Mouse (Mus musculus) MEL (cell line): ENCODE measurements at regions not wholly inside any gene's neighbourhood (a gene's known extent, or its start where the extent isn't known, plus 50 kb on each side); places are given as distances from the start of the nearest gene placed in this dataset.

Source experiments
- DNase-seq: peaks from one replicate; pipeline ENCODE4 v3.0.0; 2011; ENCODE audit warnings: low read depth, low spot score
- H3K27ac ChIP-seq: 2 replicates; pipeline ENCODE4 v1.5.1; 2012; ENCODE audit warnings: low read depth, mild to moderate bottlenecking, control low read depth, low read length, moderate library complexity; ENCODE audit not compliant: control insufficient read depth
- H3K27me3 ChIP-seq, 2 experiments: fragments of 150-350 bp in 1 of 2; sonication (generic) in 1 of 2; 2 replicates each; pipeline ENCODE4 v1.6.1; 2012; ENCODE audit warnings: low read length in 2 of 2, mild to moderate bottlenecking in 2 of 2, improper control_type of control experiment in 1 of 2, moderate library complexity in 1 of 2; ENCODE audit not compliant: insufficient read depth in 2 of 2, control insufficient read depth in 1 of 2
- H3K36me3 ChIP-seq, 2 experiments: 2 replicates each; pipeline ENCODE4 v1.6.1; 2012 to 2014; ENCODE audit warnings: low read length in 2 of 2, improper control_type of control experiment in 1 of 2, inconsistent platforms in 1 of 2, mild to moderate bottlenecking in 1 of 2; ENCODE audit not compliant: insufficient read depth in 2 of 2, control insufficient read depth in 1 of 2
- H3K4me1 ChIP-seq, 2 experiments: fragments of 150-350 bp in 1 of 2; sonication (generic) in 1 of 2; 2 replicates each; pipeline ENCODE4 v1.6.1; 2012; ENCODE audit warnings: low read length in 2 of 2, improper control_type of control experiment in 1 of 2, mild to moderate bottlenecking in 1 of 2; ENCODE audit not compliant: insufficient read depth in 2 of 2, control insufficient read depth in 1 of 2
- H3K4me3 ChIP-seq, 2 experiments: fragments of 150-350 bp in 1 of 2; sonication (generic) in 1 of 2; 2 replicates each; pipeline ENCODE4 v1.5.1; 2012; ENCODE audit warnings: low read depth in 2 of 2, low read length in 2 of 2, mild to moderate bottlenecking in 2 of 2, moderate library complexity in 2 of 2, control low read depth in 1 of 2, improper control_type of control experiment in 1 of 2; ENCODE audit not compliant: control insufficient read depth in 1 of 2, insufficient read depth in 1 of 2
- H3K79me2 ChIP-seq: 2 replicates; pipeline ENCODE4 v1.6.1; 2012; ENCODE audit warnings: mild to moderate bottlenecking, low read length, moderate library complexity; ENCODE audit not compliant: control insufficient read depth, poor library complexity, insufficient read depth
- H3K9ac ChIP-seq: 2 replicates; pipeline ENCODE4 v1.6.1; 2012; ENCODE audit warnings: low read depth, mild to moderate bottlenecking, control low read depth, low read length, moderate library complexity; ENCODE audit not compliant: control insufficient read depth, poor library complexity, severe bottlenecking
- H3K9me3 ChIP-seq: fragments of 150-350 bp; sonication (generic); replicated peaks from 2 replicates; pipeline ENCODE4 v1.6.1; 2012; ENCODE audit warnings: mild to moderate bottlenecking, low read length, improper control_type of control experiment, moderate library complexity; ENCODE audit not compliant: insufficient read depth
- BHLHE40 ChIP-seq: IDR thresholded peaks from 2 replicates; pipeline ENCODE4 v1.6.1; 2012; ENCODE audit warnings: low read depth, mild to moderate bottlenecking, inconsistent platforms, low read length, improper control_type of control experiment, borderline replicate concordance
- CHD1 ChIP-seq: IDR thresholded peaks from 2 replicates; pipeline ENCODE4 v1.6.1; 2012; ENCODE audit warnings: low read depth, mild to moderate bottlenecking, inconsistent platforms, low read length, improper control_type of control experiment
- CHD2 ChIP-seq: IDR thresholded peaks from 2 replicates; pipeline ENCODE4 v1.6.1; 2011; ENCODE audit warnings: low read length, improper control_type of control experiment
- CTCF ChIP-seq, 3 experiments: IDR thresholded peaks in 2 of 3; conservative IDR thresholded peaks in 1 of 3; 2 replicates each; pipeline ENCODE4 v1.5.1; 2011 to 2012; ENCODE audit warnings: low read length in 3 of 3, low read depth in 2 of 3, mild to moderate bottlenecking in 2 of 3, improper control_type of control experiment in 1 of 3, inconsistent platforms in 1 of 3, mixed read lengths in 1 of 3, moderate library complexity in 1 of 3; ENCODE audit not compliant: control insufficient read depth in 1 of 3, insufficient read depth in 1 of 3, poor library complexity in 1 of 3, severe bottlenecking in 1 of 3
- ELF1 ChIP-seq: IDR thresholded peaks from 2 replicates; pipeline ENCODE4 v1.6.1; 2014; ENCODE audit warnings: low read depth, mild to moderate bottlenecking, inconsistent platforms, low read length, improper control_type of control experiment, moderate library complexity
- EP300 ChIP-seq, 2 experiments: IDR thresholded peaks; 2 replicates each; pipeline ENCODE4 v1.6.1; 2011; ENCODE audit warnings: improper control_type of control experiment in 2 of 2, low read length in 2 of 2, low read depth in 1 of 2, mild to moderate bottlenecking in 1 of 2
- ETS1 ChIP-seq: IDR thresholded peaks from 2 replicates; pipeline ENCODE4 v1.6.1; 2012; ENCODE audit warnings: low read depth, mild to moderate bottlenecking, inconsistent platforms, low read length, improper control_type of control experiment, moderate library complexity
- GABPA ChIP-seq: IDR thresholded peaks from 2 replicates; pipeline ENCODE4 v1.6.1; 2012; ENCODE audit warnings: low read depth, mild to moderate bottlenecking, inconsistent platforms, low read length, improper control_type of control experiment, moderate library complexity
- GATA1 ChIP-seq: IDR thresholded peaks from 2 replicates; pipeline ENCODE4 v1.6.1; 2011; ENCODE audit warnings: low read depth, low read length, improper control_type of control experiment
- JUND ChIP-seq: IDR thresholded peaks from 2 replicates; pipeline ENCODE4 v1.6.1; 2011; ENCODE audit warnings: low read depth, mild to moderate bottlenecking, improper control_type of control experiment, low read length
- KAT2A ChIP-seq: conservative IDR thresholded peaks from 2 replicates; pipeline ENCODE4 v1.6.1; 2012; ENCODE audit warnings: low read depth, low read length, improper control_type of control experiment, inconsistent platforms
- MAFK ChIP-seq: IDR thresholded peaks from 2 replicates; pipeline ENCODE4 v1.6.1; 2011; ENCODE audit warnings: low read depth, mild to moderate bottlenecking, low read length, improper control_type of control experiment, borderline replicate concordance
- MAX ChIP-seq: IDR thresholded peaks from 2 replicates; pipeline ENCODE4 v1.6.1; 2011; ENCODE audit warnings: low read length, improper control_type of control experiment
- MAZ ChIP-seq: IDR thresholded peaks from 2 replicates; pipeline ENCODE4 v1.6.1; 2012; ENCODE audit warnings: low read depth, mild to moderate bottlenecking, inconsistent platforms, low read length, improper control_type of control experiment
- MEF2A ChIP-seq: IDR thresholded peaks from 2 replicates; pipeline ENCODE4 v1.6.1; 2014; ENCODE audit warnings: low read depth, mild to moderate bottlenecking, inconsistent platforms, low read length, improper control_type of control experiment; ENCODE audit not compliant: poor library complexity, insufficient replicate concordance, severe bottlenecking; ENCODE audit errors: extremely low read depth
- MXI1 ChIP-seq: IDR thresholded peaks from 2 replicates; pipeline ENCODE4 v1.6.1; 2011; ENCODE audit warnings: mild to moderate bottlenecking, low read depth, low read length, improper control_type of control experiment
- MYC ChIP-seq: IDR thresholded peaks from 2 replicates; pipeline ENCODE4 v1.6.1; 2011; ENCODE audit warnings: low read depth, mild to moderate bottlenecking, low read length, improper control_type of control experiment, moderate library complexity
- NELFE ChIP-seq: IDR thresholded peaks from 2 replicates; pipeline ENCODE4 v1.6.1; 2011; ENCODE audit warnings: low read depth, low read length, improper control_type of control experiment
- NRF1 ChIP-seq: IDR thresholded peaks from 2 replicates; pipeline ENCODE4 v1.6.1; 2014; ENCODE audit warnings: low read depth, mild to moderate bottlenecking, inconsistent platforms, low read length, improper control_type of control experiment, moderate library complexity; ENCODE audit not compliant: poor library complexity, insufficient read depth, severe bottlenecking
- POLR2A ChIP-seq, 2 experiments: IDR thresholded peaks; 2 replicates each; pipeline ENCODE4 v1.6.1; 2011 to 2012; ENCODE audit warnings: low read length in 2 of 2, mild to moderate bottlenecking in 2 of 2, control low read depth in 1 of 2, improper control_type of control experiment in 1 of 2, low read depth in 1 of 2, moderate library complexity in 1 of 2; ENCODE audit not compliant: control insufficient read depth in 1 of 2, insufficient read depth in 1 of 2, poor library complexity in 1 of 2
- POLR2AphosphoS2 ChIP-seq: IDR thresholded peaks from 2 replicates; pipeline ENCODE4 v1.6.1; 2011; ENCODE audit warnings: low read length, improper control_type of control experiment
- POLR2AphosphoS5 ChIP-seq: IDR thresholded peaks from 2 replicates; pipeline ENCODE4 v1.6.1; 2012; ENCODE audit warnings: low read depth, borderline replicate concordance, mild to moderate bottlenecking, inconsistent platforms, low read length, moderate library complexity, mixed read lengths
- RAD21 ChIP-seq: IDR thresholded peaks from 2 replicates; pipeline ENCODE4 v1.6.1; 2011; ENCODE audit warnings: mild to moderate bottlenecking, low read depth, low read length, improper control_type of control experiment
- RCOR1 ChIP-seq: IDR thresholded peaks from 2 replicates; pipeline ENCODE4 v1.6.1; 2012; ENCODE audit warnings: low read depth, mild to moderate bottlenecking, inconsistent platforms, low read length, improper control_type of control experiment
- SIN3A ChIP-seq: IDR thresholded peaks from 2 replicates; pipeline ENCODE4 v1.6.1; 2012; ENCODE audit warnings: low read length, improper control_type of control experiment, inconsistent platforms
- SMC3 ChIP-seq: IDR thresholded peaks from 2 replicates; pipeline ENCODE4 v1.6.1; 2011; ENCODE audit warnings: low read depth, low read length, improper control_type of control experiment
- TAL1 ChIP-seq: IDR thresholded peaks from 2 replicates; pipeline ENCODE4 v1.6.1; 2012; ENCODE audit warnings: mild to moderate bottlenecking, inconsistent platforms, low read length, moderate library complexity, mixed read lengths
- TBP ChIP-seq: IDR thresholded peaks from 2 replicates; pipeline ENCODE4 v1.8.0; 2011; ENCODE audit warnings: low read depth, low read length, improper control_type of control experiment
- USF1 ChIP-seq: IDR thresholded peaks from 2 replicates; pipeline ENCODE4 v1.6.1; 2014; ENCODE audit warnings: low read depth, mild to moderate bottlenecking, inconsistent platforms, low read length, improper control_type of control experiment, moderate library complexity
- ZC3H11A ChIP-seq: IDR thresholded peaks from 2 replicates; pipeline ENCODE4 v1.6.1; 2012; ENCODE audit warnings: low read depth, mild to moderate bottlenecking, inconsistent platforms, low read length, improper control_type of control experiment
- ZMIZ1 ChIP-seq: IDR thresholded peaks from 2 replicates; pipeline ENCODE4 v1.6.1; 2012; ENCODE audit warnings: low read depth, mild to moderate bottlenecking, inconsistent platforms, low read length, improper control_type of control experiment, moderate library complexity

DNA sequence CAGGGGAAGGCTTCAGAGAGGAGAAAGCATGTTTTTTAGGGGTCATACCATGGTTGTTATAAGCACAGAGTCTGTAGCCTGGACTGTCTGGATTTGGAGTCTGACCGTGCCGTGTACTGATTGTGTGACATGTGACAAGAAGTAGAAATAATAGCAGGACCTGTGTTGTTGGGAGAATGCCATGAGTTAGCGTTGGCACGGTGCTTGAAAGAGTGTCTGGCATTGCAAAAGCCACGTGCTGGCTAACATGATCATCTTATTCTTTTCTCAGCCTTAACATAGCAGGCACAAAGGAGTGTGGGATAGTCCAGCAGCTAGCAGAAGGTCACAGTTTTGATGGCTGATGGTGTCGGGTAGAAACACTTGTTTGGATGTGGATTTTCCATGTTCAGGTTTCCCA is 58.1 kb upstream of the Lmo2 start:
- H3K27me3 ChIP-seq, result no peaks in the 10 kb centered on the region
- no peak overlapping the region for H3K9ac ChIP-seq
- H3K27ac ChIP-seq, result peak overlapping the region; percentile 77
- peaks cover 27 to 59% of the 10 kb centered on the region in 2 experiments for H3K4me1 ChIP-seq
- no peak overlapping the region for H3K4me3 ChIP-seq
- H3K9me3 ChIP-seq, result no peaks in the 10 kb centered on the region
- TF ChIP-seq JUND (no peak), MAX (no peak), MAZ (no peak), POLR2AphosphoS5 (no peak), CTCF (IDR thresholded peaks at IDR 0.05 in 2 of 3, conservative IDR thresholded peaks at IDR 0.05 in 1 of 3; ENCODE audit: control insufficient read depth in 1 of 3, insufficient read depth in 1 of 3, low read depth in 2 of 3, low read length in 3 of 3, poor library complexity in 1 of 3, severe bottlenecking in 1 of 3) (no peak), MEF2A (no peak)
- TF ChIP-seq, all 39 proteins: peak for 0
- H3K36me3 ChIP-seq, result peaks cover 0 to 48% of the 10 kb centered on the region in 2 experiments; a peak in 2 of 4 replicates
- no peak for DNase-seq
- no peaks in the 10 kb centered on the region for H3K79me2 ChIP-seq

DNA sequence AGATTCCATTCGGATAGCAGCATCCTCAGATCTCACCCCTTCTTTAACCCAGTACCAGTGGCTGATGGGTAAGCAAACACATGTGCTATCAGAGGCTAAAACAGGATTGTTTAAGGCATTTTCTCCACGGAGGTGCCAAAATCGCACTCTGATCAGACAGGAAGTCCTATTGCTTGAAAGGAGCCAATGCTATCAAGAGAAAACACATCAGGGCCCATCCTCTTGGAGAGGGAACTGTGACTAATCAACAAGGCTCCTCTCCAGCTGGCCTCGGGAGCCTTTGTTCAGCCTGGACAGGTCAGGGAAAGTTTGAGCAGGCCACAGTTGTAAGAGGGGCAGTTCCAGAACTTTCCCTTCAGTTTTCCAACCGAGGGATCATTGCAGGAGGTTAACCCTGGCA is 57.4 kb upstream of the Lmo2 start:
- no peaks in the 10 kb centered on the region for H3K79me2 ChIP-seq
- no peaks in the 10 kb centered on the region for H3K27me3 ChIP-seq
- H3K4me3 ChIP-seq, result no peak overlapping the region
- peak; percentile 76 for DNase-seq
- H3K27ac ChIP-seq, result peak overlapping the region; percentile 77
- H3K9ac ChIP-seq, result peak overlapping the region; percentile 6
- H3K36me3 ChIP-seq, result peaks cover 0 to 41% of the 10 kb centered on the region in 2 experiments; a peak in 2 of 4 replicates
- H3K4me1 ChIP-seq, result peaks cover 24 to 54% of the 10 kb centered on the region in 2 experiments
- no peaks in the 10 kb centered on the region for H3K9me3 ChIP-seq
- no peak for TF ChIP-seq NRF1
- peak; percentile 62 for TF ChIP-seq GATA1
- TF ChIP-seq ELF1, result peak; percentile 54; the same call in 1 of the 2 replicates
- TF ChIP-seq POLR2AphosphoS2, result no peak
- TF ChIP-seq KAT2A, result no peak
- TF ChIP-seq TBP, result peak; percentile 53; the same call in 1 of the 2 replicates
- 0 out of 4 replicates have a peak, but pooled peaks of 1 of the 2 experiments have one; percentile 41 for TF ChIP-seq POLR2A (IDR thresholded peaks at IDR 0.05; ENCODE audit: control insufficient read depth in 1 of 2, insufficient read depth in 1 of 2, low read depth in 1 of 2, low read length in 2 of 2, poor library complexity in 1 of 2)
- peak; percentile 32; the same call in 1 of the 2 replicates for TF ChIP-seq NELFE
- TF ChIP-seq POLR2AphosphoS5, result no peak
- TF ChIP-seq EP300 (IDR thresholded peaks at IDR 0.05; ENCODE audit: low read depth in 1 of 2, low read length in 2 of 2), result peak; percentile 71 to 77
- no peak for TF ChIP-seq RAD21
- TF ChIP-seq USF1, result no peak
- TF ChIP-seq GABPA, result no peak
- peak; percentile 14; the same call in 1 of the 2 replicates for TF ChIP-seq BHLHE40
- peak; percentile 62; the same call in 1 of the 2 replicates for TF ChIP-seq RCOR1
- TF ChIP-seq ZMIZ1, result no peak
- TF ChIP-seq MXI1, result peak; percentile 44; the same call in 1 of the 2 replicates
- TF ChIP-seq MEF2A, result no peak
- peak; percentile 66; the same call in 1 of the 2 replicates for TF ChIP-seq MYC
- TF ChIP-seq MAFK, result no peak
- TF ChIP-seq CHD1, result no peak
- no peak for TF ChIP-seq MAZ
- TF ChIP-seq SIN3A, result peak; percentile 46; the same call in 1 of the 2 replicates
- peak; percentile 83 for TF ChIP-seq ETS1
- TF ChIP-seq JUND, result no peak; the same call in 1 of the 2 replicates
- no peak for TF ChIP-seq ZC3H11A
- no peak for TF ChIP-seq SMC3
- TF ChIP-seq TAL1, result peak; percentile 53
- no peak for TF ChIP-seq CHD2
- TF ChIP-seq MAX, result peak; percentile 78
